Mouse (Mus musculus) adrenal gland, postnatal 4 days (tissue): Measurements from ENCODE around the gene Zfp644. TPM values are rescaled to one million over a fixed set of nuclear protein-coding genes. Genes with fewer than 3 reads are reported as not detected.
A peak's percentile ranks its signal among the peaks of the same experiment; 100 is the strongest.

ENCODE experiments used
- DNase-seq, 2 experiments: peaks; one replicate each; pipeline ENCODE4 v3.0.0; 2021 to 2022; ENCODE audit warnings: low spot score in 2 of 2, mixed read lengths in 2 of 2
- total RNA-seq, 2 experiments: library from RNA; stranded (reverse); gene quantifications; 2 replicates each; pipeline ENCODE4 v1.2.3; 2021

The Zfp644 gene
- total RNA-seq, 2 experiments from 2014 or later = 91.2 to 93.8 TPM

GRCm38 (mm10) chr5:106599482-106599881 lies 97.6 kb downstream of the Zfp644 start:
- no peak for DNase-seq

GRCm38 (mm10) chr5:106597472-106597871 lies 99.6 kb downstream of the Zfp644 start:
- DNase-seq = no peak

DNA sequence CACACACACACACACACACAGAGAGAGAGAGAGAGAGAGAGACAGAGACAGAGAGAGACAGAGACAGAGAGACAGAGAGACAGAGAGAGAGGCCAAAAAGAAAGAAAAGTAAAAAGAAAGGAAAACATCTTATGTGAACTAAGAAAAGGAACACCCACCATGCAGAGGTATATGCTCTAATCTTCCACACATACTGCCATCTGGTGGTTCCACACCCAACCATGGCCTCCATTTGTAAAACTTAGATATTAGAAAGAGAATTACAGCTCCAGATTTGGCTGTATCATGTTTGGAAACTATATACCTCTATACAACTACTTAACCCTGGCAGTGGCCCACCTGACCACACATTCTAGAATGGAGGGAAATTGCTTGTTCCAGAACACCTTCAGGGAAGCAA lies 102.7 kb downstream of the Zfp644 start:
- no peak for DNase-seq

GRCm38 (mm10) chr5:106590686-106591085 lies 106.4 kb downstream of the Zfp644 start:
- DNase-seq = no peak

GRCm38 (mm10) chr5:106589670-106590069 lies 107.4 kb downstream of the Zfp644 start:
- DNase-seq = no peak

DNA sequence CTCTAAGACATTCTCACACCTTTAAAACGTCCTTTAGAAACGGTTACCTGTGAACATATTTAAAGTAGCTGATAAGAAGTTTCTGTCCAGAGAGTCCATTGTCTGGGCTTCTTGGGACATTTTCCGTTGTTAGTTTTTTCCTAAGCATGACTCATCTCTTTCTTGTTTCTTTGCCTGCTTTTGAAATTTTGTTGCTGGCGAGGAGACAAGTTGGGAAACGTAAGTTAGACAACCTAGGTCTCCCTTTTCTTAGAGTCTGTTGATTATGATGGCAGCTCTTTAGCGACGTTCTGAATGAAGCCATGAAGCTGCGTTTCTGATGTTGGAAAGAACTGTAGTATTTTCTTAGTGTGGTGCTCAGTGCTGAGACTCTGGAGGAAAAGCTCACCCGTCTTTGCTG lies 108.1 kb downstream of the Zfp644 start:
- no peak for DNase-seq

GRCm38 (mm10) chr5:106580943-106581342 lies 116.1 kb downstream of the Zfp644 start:
- DNase-seq = no peak

DNA sequence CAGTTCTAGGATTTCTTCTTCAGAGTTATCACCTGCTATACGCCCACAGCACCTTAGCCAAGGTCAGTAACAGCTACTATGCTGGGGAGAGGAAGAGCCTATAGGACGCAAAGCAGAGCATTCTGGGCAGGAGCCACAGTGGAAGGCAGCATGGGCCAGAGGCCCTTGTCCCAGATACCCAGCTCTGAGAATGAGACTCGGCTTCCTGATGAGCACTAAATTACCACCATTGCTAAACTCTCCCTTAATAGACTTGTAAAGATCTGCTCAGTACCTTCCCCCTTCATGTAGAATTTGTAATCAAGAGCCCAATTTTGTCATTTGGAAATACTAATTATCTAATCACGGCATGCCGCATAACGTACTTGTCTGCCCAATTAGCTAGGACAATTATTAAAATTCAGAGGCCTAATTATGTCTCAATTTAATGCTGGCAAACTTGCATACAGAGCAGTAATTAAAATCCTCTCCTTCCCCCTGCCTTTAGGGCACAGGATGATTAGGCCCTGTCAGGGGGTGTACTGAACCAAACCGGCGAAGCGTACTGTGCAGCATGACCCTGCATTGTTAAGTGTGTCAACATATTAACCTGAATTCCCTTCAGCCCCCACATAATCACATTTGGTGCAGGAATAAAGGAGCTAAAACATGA lies 119.7 kb downstream of the Zfp644 start:
- no peak for DNase-seq

- no peak for DNase-seq
Measured at GRCm38 (mm10) chr5:106575098-106575497, 122.0 kb downstream of the Zfp644 start.

- peak; percentile 68 to 78 for DNase-seq
Measured at GRCm38 (mm10) chr5:106574560-106574946, 122.5 kb downstream of the Zfp644 start.

DNA sequence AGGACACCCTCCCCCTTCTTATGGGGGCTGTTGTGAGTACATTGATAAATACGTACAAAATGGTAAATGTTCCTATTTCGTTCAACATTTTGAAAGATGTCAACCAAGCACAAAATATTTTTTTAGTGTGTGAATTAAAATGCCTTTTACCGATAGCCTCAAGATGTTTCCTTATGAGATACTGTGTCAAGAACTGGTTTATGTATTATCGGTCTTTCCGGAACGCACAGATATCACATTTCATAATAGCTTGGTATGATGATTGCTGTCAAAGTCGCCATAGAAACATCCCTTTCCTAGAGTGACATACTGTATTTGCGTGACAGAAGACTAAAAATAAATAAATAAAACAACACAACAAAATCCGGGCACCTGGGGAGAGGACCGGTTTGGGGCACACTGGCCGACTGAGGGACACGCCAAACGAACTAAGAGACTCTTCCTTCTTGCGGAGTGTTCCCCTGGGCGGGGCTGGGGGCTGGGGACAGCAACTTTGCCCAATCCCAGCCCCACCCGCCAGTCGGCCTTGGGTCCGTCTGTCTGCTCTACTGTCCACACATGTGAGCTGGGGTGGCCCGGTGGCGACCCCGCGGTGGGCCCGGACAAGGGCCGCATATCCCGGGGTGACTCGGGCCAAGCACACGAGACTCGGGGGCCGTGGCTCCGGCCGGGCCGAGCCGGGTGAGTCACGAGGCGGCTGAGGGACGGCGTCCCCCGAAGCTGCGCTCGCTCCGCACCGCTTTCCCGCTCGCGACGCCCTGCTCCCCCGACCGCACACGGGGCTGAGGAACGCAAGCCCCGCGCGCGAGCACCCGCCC lies 123.1 kb downstream of the Zfp644 start:
- peak in 1 of 2 experiments; percentile 8 for DNase-seq

Other genes with a start within 250 kb of the Zfp644 start
- not detected for gene Barhl2, start 239.1 kb downstream of the Zfp644 start, total RNA-seq
- gene Gm17304, start 88.2 kb downstream of the Zfp644 start, total RNA-seq = not detected
- 1 to 10 TPM in 1 of 2 experiments, under 1 TPM in 1; 0.42 to 1.0 TPM for gene Hfm1, start 229.0 kb upstream of the Zfp644 start, total RNA-seq